Mouse (Mus musculus): ENCODE data around the gene Spats2l.

The Spats2l gene

DNA sequence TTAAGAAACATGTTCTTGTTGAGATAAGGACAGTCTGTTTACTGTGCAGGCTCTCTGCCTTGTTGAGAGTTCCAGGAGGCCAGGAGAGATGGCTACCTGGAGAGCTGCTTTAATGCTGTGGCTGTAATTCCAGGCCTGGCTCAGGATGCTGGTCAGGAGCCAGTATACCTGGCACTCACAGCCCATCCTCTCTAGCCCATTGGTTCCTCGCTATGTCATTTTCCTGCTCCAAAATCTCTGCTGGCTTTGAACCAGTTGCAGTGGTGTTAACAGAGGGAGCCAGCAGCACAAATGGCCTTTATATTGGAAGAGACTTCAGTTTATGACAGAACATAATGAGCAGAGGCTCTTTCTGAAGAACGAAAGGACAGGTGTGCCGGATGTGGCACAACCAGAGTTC, 127.5 kb downstream of the Spats2l start:
- DNase-seq: no peak

DNA sequence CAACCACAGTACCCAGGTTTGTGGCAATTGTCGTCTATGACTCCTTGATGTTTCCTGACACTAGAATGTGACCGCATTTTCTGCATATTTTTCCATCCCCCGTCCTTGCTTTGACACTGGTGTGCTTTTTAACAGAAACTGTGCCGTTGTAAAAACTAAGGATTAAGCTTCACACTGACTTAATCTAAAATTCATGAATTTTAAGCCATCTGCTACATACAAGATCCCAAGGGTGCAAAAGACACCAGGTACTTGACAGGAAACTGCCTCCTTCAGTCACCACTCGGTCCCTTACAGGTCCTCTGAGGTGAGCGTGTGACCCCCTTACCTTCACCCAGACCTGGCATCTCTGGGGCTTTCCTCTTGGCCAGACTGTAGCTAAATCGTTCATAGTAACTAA, 129.8 kb downstream of the Spats2l start:
- no peak for DNase-seq

DNA sequence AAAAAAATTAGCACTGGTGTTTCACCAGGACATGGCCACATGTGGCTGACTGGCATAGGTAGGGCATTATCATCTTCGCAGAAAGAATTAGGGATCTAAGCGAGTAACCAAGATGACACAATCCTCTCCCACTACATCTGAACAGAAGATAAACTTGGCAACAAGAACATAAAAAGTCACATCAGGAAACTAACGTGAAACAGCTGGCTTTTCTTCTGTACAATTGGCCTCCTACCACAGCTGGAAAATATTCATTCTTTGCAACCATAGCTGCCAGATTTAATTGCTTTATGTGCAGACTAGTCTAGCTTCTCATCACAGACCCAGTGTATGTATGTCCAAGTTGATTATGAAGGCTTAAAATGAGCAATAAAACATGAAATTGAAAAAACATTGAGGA, 131.9 kb downstream of the Spats2l start:
- no peak for DNase-seq

DNA sequence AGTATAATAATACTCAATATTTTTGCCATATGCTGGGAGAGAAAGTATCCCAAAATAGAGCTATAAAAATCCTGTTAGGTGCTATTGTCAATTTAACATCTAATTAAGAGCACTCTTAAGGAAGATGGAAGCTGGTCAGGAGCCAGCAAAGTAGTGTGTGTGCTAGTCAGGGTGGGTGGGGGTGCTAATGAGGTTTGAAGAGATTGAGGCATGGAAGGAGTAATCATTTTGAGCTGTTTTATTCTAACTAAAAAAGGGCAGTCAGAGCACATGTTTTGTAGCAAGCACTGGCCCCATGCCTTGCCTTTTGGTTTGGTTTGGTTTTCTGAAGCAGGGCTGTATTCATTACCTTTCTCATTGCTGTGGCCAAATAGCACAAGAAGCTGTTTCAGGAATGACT, 132.3 kb downstream of the Spats2l start:
- no peak for DNase-seq

DNA sequence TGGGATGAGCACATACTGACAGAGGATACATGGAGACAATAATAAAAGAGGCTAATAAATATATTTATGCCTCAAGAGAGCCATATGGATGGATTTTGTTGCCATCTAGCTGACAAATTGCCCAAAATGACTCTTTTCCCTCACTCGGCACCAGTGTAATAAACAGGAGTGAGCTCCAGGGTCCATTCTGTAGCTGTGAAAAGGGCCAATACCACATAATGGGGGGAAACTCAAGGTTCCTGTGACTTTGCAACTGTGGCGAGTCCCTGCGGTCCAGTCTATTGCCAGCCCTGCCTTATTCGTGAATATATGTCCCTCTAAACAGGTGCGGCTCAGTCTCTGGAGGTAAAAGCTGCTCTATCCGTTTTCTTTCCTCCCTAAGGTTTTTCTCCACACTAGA, 137.6 kb downstream of the Spats2l start:
- DNase-seq: no peak

DNA sequence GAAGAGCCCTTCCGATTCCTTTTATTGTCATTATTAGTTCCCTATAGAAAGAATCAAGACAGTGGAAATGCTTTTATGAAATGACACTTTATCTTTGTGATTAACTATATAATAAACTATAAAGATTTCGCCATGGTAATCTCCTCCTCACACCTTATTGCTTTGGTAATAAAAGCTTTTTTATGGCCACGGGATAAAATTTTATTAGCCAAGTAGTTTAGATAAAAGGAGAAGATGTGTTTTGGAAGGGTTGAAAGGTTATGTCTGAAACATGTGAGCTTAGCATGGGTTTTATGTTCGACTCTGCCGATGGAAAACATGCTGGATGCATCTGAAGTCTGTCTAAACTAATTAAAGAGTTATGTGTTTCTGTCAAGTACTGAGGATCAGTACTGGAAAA, 143.4 kb downstream of the Spats2l start:
- DNase-seq: no peak

DNA sequence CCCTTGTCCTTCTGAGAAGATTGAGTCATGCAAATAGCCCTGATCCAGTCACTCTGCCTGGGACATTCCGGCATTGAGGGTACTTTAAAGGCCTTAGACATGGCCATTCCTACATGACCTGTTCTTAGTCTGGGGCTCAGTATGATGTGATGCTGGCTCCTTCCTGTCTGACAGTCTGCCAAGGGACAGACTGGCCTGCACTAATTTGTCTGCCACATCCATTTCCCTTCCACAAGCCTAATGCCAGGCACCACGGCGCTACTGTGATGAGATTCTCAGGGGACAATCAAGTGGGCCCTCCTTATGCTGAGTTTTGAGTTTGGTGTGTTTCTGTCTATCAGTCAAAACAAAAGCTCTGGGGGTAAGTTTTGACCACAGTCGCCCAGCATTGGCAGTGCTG, 144.6 kb downstream of the Spats2l start:
- no peak for DNase-seq

DNA sequence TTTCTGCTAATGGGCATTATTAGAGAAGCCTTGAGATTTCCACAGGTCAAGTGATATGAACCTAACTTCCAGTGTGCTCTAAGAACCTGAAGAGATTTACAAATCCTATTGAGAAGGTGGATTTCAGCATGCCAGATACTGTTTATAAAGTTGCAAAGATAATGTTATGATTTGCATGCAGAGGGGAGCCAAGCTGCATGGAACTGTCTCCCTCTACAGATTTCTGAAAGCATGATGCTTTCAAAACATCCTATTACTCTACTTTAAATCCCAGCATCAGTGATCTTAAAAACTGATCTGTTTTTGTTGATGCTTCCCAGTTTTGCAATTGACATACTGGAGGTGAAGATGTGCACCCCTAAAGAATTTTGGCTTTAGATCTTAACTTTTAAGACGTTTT, 160.3 kb downstream of the Spats2l start:
- DNase-seq: no peak

DNA sequence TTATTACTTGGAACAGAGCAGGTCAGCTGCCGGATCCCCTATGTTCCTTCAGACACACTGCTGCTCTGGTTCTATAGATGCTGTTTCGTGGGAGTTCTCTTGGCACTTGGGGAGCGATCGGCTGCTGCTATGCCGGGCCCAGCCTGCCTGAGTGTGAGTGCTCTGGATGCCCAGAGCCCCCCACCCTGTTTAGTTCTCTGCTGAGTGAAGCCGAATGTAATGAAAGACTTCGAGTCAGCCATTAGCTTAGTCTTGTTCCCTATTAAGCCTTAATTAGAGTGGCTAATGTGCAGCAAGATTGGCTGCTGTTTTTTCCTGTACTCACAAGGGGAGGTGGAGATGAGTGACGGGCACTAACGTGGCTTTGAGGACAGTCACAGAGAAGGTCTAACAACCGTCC, 166.7 kb downstream of the Spats2l start:
- DNase-seq: no peak

DNA sequence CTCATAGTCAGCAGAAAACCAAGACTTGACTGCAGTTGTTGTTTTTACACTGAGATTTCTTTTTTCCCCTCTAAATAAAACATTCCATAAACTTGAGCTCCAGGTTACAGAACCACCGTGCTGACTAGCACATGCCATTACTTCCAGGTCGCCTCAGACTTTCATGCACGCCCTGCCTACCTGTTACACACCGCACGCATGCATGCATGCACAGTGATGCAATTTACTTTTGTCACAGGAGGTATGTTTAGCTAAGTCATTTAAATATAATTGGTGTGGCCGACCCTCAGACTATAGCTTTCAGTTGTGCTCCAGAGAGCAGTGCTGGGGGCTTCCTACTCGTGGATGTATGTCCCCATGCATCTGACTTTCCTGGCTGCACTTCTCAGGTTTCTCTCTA, 167.1 kb downstream of the Spats2l start:
- DNase-seq: no peak

DNA sequence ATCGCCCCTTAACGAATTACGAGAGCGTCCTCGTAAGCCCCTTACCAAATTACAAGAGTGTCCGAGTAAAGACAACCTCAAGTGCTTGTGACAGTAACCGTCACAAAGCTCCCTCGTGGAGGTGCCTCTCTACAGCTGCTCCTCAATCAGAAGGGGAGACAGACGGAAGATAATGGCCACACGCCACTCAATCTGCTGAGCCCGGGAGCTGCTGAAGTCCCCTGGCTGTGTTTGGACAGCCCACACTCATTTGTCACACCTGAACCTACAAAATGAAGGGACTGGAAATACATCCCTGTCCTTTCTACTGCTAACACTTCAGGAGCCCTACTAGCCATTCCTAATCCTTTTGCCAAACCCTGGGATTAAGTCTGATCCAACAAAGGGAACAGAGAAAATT, 167.8 kb downstream of the Spats2l start:
- no peak for DNase-seq

DNA sequence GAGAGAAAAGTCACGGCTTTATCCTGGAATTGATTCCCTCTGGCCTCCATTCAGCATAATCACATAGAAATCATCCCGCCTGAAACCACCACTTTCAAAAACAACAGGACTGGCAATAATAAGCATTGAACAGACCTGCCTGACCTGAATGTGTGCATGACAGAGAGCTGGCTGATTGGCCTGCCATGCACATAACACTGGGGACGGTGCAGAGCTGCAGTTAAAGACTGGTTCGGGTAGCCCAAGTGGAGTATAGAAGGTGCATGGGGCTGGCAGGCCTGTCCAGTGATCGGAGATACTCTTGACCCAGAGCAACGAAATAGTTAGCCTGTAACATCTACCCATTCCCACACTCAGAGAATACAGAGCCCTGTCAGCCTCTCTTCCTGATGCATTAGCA, 168.3 kb downstream of the Spats2l start:
- no peak for DNase-seq

DNA sequence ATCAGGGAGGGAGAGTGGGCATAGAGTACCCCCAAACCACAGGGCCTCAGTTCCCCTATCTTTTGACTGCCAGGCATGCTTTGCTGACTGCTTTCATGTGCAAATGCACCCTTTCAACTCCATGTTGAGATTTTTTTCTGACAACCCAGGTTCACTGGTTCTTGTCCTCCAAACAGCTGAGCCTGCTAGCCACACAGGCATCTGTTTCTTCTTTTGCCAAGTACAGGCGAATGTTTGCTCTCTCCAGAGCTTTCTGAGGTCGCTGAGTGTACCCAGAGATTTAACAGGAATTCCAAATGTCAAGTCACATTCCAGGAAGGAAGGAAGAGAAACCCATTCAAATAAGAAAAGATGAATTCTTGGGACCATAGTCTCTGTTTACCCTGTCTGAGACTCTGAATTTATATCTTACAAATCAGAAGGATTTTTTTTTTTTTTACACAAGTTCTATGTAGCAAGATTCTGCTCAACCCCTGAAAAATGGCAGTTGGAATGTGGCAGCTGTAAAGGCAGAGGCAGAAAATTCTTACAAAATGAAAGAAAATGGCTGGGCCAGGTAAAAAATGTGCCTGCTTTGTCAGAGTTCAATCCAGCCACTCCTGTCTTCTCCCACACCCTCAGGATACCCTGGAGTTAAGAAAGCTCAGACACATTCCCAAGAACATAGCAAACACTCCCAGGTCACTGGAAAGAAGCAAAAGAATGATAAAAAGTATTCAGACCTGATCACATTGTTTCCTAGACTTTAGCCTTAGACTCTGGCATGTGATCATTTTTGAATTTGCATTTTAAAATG, 173.8 kb downstream of the Spats2l start:
- no peak for DNase-seq

DNA sequence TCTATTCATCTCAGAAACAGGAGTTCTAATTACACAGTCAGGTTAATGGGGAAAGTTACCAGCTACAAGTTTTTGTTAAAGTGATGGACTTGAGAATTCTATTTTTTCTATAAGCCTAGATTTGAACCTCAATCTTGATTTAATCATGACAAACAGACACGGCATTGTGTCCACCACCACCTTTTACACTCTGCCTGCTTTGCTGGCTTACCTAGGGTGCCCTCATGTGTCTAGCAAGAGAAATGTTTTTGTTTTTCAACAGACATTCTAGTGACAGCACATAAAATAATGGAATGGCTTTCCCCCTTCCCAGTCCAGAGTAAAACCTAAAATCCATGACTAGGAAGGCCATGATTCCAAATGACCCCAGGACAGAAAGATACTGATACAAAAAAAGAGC, 175.2 kb downstream of the Spats2l start:
- DNase-seq: no peak

DNA sequence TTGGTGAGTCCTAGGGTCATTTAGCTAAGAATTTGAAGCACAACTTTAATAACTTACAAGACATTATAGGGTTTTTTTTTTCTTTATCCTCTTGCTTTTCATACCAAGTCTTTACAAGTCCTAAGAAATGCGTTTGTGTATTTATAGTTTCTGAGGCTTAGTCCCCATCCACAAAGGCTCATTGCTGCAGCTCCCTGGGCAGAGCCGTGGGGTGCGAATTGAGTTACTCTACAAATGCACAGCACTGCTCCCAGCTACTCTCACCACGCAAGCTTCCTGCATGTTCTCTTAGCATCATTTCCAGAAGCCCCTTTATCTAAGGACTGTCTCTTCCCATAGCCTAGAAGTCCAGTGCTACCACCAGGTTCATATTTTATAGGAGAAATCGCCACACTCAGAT, 175.8 kb downstream of the Spats2l start:
- DNase-seq: no peak

DNA sequence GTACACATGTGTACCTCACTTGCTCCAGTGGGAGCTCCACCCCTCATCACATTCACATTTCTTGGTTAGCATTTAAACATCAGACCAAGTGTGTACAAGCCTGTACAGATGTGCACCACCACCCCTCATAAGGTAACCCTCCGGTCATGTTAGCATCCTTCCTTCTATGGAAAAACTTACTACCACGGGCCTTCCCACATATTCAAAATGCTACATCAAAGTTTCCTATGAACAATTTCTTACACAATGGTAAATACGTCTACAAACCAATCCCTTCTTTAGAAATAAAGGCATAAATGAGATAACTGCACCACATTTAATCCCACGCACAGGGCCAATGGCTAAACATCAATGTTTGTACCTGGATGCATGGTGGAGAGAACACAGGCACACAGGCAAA, 178.5 kb downstream of the Spats2l start:
- DNase-seq: no peak

DNA sequence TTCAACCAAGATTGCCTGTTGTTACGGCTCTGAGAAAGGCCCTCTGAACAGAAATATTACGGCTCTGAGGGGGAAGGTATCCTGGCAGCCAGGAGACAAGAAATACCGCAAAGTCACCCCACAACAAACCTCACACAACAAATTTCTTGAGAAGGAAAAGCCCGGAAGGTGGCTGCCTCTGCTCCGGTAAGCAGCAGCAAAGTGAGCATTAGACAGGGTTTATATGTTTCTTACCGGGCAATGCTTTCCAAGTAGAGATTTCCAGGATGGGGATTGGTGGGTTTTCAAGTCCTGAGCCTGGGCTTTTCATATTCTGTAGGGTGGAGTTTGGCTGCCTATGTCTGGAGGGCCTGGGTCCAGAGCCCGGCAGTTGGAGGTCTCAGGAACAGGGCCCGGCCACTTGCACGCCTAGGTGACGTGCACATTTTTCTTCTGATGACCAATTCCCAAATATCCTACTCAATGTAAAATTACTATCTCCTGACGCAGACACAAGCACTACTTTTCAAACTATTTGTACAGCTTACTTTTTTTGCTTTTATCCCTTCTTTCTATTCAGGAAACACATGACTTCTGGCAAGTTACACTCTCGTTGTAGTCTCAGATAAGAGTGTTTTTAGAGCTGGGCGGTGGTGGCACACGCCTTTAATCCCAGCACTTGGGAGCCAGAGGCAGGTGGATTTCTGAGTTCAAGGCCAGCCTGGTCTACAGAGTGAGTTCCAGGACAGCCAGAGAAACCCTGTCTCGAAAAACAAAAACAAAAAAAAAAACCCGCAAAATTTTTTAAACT, 179.8 kb downstream of the Spats2l start:
- no peak for DNase-seq

DNA sequence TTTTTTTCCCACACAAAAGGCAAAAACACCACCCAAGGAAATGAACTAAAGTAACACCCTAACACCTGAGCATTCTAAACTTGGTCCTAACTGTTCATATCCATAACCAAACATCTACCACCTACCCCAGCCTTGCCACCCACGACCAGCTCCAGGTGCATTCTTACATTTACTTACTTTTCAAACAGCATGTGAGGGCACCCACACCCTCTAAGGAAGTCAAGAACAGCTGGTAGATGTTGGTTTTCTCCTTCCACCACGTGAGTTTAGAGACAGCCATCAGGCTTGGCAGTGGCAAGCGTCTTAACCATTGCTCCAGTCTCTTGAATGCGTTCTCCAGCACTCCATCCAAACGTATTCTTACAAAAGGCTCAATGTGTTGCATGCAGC, 180.4 kb downstream of the Spats2l start:
- DNase-seq: no peak

DNA sequence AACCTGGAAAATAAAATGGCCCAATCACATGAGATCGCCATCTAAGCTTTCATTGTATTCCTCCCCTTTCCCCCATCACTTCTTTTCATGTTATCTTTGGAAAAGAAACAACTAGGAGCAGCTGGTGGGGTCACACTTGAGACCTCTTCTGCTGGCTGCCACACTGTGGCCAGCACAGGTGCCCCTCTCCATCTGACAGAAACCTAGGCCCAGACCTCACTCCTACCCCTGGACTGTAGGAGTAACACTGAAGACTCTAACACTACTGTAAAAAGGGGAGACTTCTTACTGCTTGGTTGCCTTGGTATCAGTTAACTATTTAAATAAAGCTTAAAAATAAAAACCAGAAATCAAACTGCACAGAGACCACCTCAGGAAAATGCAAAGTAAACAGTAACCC, 181.8 kb downstream of the Spats2l start:
- DNase-seq: no peak

DNA sequence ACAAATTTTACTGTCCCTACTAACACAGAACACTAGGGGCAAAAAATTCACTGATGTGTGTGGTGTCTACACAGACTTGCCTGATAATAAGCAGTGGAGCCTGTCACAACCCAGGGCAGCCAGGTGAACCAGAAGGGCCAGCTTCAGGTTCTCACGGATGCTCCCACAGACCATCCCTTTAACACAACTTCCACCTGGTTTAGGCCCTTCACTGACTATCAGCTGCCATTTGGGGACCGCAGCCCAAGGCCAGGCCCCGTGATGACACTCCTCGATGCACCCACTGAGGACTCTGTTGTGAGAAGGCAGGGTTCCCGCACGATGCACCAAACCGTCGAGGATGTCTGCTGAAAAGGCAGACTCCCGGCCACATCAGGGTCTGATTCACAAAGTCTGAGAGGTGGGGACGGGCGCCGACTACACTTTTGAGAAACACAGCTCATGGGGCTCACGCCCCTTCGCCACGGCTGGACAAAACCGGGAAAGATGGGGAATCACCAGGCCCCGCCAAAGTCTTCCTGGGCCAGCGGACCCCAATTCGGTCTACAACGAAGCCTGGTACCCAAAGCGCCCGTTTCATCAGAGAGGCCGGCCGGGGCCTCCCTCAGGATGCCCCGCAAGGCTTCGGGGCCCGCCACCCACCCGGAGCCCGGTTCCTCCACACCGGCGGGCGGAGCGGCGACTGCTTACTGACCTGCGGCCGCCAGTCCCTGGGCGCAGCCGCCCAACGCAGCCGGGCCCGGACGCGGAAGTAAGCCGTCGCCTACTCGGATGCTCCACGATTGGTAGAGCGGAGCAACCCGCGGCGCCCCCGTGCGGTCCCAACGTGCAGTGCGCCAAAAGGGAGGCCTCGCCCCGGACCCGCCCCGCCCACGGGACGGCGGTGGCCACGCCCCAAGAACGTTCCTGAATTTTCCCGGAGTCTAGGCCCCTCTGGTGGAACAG, 195.6 kb downstream of the Spats2l start:
- peak; percentile 93 for DNase-seq

DNA sequence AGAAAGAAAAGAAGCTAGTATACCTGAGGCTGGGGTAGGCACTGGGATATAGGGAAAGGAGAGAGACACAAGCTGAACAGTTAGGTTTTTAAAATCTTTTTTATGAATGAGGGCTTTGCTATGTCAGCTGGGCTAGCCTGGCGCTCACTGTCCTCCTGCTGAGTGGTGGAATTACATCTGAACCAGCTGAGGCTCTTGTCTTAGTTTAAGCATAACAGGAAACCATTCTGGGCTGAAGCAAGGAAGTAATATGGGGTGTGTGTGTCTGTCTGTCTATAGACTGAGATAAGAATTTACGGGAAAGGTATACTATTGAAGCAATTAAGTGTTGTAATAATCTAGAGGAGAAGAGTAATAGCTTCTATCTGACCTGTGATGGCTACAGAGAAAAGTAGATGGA, 197.6 kb downstream of the Spats2l start:
- no peak for DNase-seq

DNA sequence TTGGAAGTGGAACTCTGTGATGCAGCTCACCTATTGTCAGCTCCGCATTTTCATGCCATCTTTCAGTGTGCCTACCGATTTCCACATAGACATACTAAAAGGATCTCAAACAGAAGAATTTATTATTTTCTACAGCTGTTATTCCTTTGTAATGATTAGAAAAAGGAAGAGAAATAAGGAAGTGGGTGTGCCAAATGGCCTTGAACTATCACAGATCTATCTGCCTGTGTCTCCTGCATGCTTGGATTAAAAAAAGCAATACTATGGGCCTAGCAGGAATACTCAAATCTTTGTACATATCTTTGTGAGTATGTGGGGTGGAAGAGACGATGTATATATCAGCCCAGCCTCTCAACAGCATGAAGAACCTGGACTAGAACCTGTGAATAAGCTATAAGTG, 202.9 kb downstream of the Spats2l start:
- DNase-seq: no peak

DNA sequence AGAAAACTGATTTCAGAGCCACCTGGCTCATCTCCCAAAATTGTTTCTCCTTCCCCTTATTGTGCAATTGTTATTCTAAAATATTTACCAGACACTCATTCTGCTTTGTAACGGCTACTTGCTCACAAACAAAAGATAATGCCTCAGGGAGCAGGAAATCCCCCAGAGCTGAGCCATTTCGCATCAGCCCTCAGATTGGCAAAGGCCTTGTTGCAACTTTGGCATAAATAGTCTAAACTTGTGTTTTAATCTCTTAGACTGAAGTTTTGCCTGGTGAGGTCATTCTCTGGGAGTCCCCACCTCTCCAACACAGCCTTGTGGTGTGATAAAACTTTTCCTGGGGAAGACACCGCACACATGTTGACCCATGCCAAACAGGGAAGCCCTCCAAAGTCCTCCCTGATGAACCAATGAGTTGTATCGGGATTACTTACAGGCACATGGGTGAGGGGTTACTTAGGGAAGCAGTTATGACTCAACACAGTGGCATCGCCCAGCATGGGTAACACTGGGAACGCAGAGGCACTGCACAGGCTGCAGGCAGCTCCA, 215.2 kb downstream of the Spats2l start:
- no peak for DNase-seq

Data from kidney, adult 11 months (tissue).